Comparison of ENCODE assay signal across 8 mouse cellular contexts in genomic region chr13:52457889-52458324, GRCm38 (mm10).
A peak's percentile ranks its signal among the peaks of the same experiment; 100 is the strongest.
DNase-seq lines count a peak whose midpoint lies in the region; ATAC-seq and TF ChIP-seq lines count a peak whose summit lies in the region.

No protein-coding gene starts in this region.

- WGBS in lung, postnatal 0 days = 85% methylated on average over 11 of the region's 11 CpGs
- 49% methylated on average over 11 of the region's 11 CpGs for WGBS in kidney, adult 2 months

- ATAC-seq in lung, postnatal 0 days = no peak

- H3K27me3 ChIP-seq in lung, postnatal 0 days (replicated peaks; ENCODE audit: insufficient read depth, low read length) = no peaks in the 10 kb centered on the region
- no peaks in the 10 kb centered on the region for H3K27me3 ChIP-seq in kidney, adult 2 months (replicated peaks; ENCODE audit: control insufficient read depth, insufficient read depth, low read length)

- no peak overlapping the region for H3K4me2 ChIP-seq in lung, postnatal 0 days (replicated peaks; ENCODE audit: low read depth, low read length)

- intact Hi-C loops in left cerebral cortex, postnatal 14 days (cut with DNase I) = loop anchor here (5.0 kb wide), 1 partner anchor 44 kb away; no protein-coding TSS in a partner anchor

- H3K36me3 ChIP-seq in lung, postnatal 0 days (ENCODE audit: insufficient read depth, low read length) = no peaks in the 10 kb centered on the region
- H3K36me3 ChIP-seq in kidney, adult 2 months (ENCODE audit: control insufficient read depth, insufficient read depth, low read length) = no peaks in the 10 kb centered on the region

- peak; percentile 66 to 85 for DNase-seq in frontal cortex, postnatal 10 days (ENCODE audit: low spot score in 2 of 2)
- DNase-seq in left cerebral cortex, postnatal 14 days (ENCODE audit: low spot score in 2 of 2) = peak; percentile 62 to 86
- peak; percentile 33 for DNase-seq in retina, postnatal 7 days (ENCODE audit: low read depth, low spot score)
- no peak for DNase-seq in kidney, postnatal 36 days
- DNase-seq in lung, postnatal 0 days (ENCODE audit: low spot score) = no peak
- no peak for DNase-seq in kidney, adult 2 months
- no peak for DNase-seq in gastrocnemius, adult 8-10 months (ENCODE audit: low spot score in 2 of 2)

- H3K9ac ChIP-seq in lung, postnatal 0 days (replicated peaks; ENCODE audit: low read depth) = no peak overlapping the region

- H3K9me3 ChIP-seq in lung, postnatal 0 days (ENCODE audit: low read length) = no peaks in the 10 kb centered on the region

- TF ChIP-seq POLR2A in cortical plate, adult 2 months (IDR thresholded peaks at IDR 0.05; ENCODE audit: extremely low read depth, insufficient read depth, low read length) = no peak
- TF ChIP-seq POLR2A in kidney, adult 2 months (IDR thresholded peaks at IDR 0.05; ENCODE audit: low read depth, low read length) = no peak

- H3K27ac ChIP-seq in cortical plate, adult 2 months (ENCODE audit: insufficient read depth, low read length) = peak overlapping the region; percentile 3; the same call in 1 of the 2 replicates
- H3K27ac ChIP-seq in lung, postnatal 0 days (ENCODE audit: low read length) = no peak overlapping the region
- no peak overlapping the region for H3K27ac ChIP-seq in kidney, adult 2 months (ENCODE audit: insufficient read depth, low read depth, low read length)

- H3K4me1 ChIP-seq in cortical plate, adult 2 months (ENCODE audit: control insufficient read depth, insufficient read depth, low read length) = peaks cover 2% of the 10 kb centered on the region
- H3K4me1 ChIP-seq in lung, postnatal 0 days (ENCODE audit: insufficient read depth, low read depth, low read length) = no peaks in the 10 kb centered on the region
- H3K4me1 ChIP-seq in kidney, adult 2 months (ENCODE audit: control insufficient read depth, insufficient read depth, low read length) = no peaks in the 10 kb centered on the region

- no peak for TF ChIP-seq CTCF in cortical plate, adult 2 months (IDR thresholded peaks at IDR 0.05; ENCODE audit: extremely low read depth, insufficient read depth, low read length)
- no peak for TF ChIP-seq CTCF in lung, postnatal 0 days (IDR thresholded peaks at IDR 0.05)
- TF ChIP-seq CTCF in kidney, adult 2 months (conservative IDR thresholded peaks at IDR 0.05; ENCODE audit: insufficient read depth, insufficient read length, low read depth, low read length) = no peak

- TF ChIP-seq EP300 in lung, postnatal 0 days (IDR thresholded peaks at IDR 0.05) = no peak

- no peak overlapping the region for H3K4me3 ChIP-seq in cortical plate, adult 2 months (ENCODE audit: insufficient read depth, low read length)
- H3K4me3 ChIP-seq in lung, postnatal 0 days (ENCODE audit: low read depth, low read length) = no peak overlapping the region
- H3K4me3 ChIP-seq in kidney, adult 2 months (ENCODE audit: insufficient read depth, low read depth, low read length) = no peak overlapping the region

Comparison
In these comparisons a context has a peak if more than half of its experiments do, and no peak if none do; other contexts are left out.
1. DNase-seq: peak in frontal cortex, postnatal 10 days (2 of 2), left cerebral cortex, postnatal 14 days (2 of 2) and retina, postnatal 7 days (single experiment); none in kidney, postnatal 36 days (0 of 2), lung, postnatal 0 days (single experiment), kidney, adult 2 months (single experiment) and gastrocnemius, adult 8-10 months (0 of 2).